Comparison of ENCODE assay signal across 18 mouse cellular contexts in genomic region chr7:96596402-96597195, GRCm38 (mm10).
DNase-seq lines count a peak whose midpoint lies in the region; ATAC-seq and TF ChIP-seq lines count a peak whose summit lies in the region.
"Had no signal": no experiment of that assay in that cellular context is flagged by ENCODE, and none has a peak within 500 bp of the region (broad histone marks: within the 10 kb centered on the region; RNA-seq: fewer than 3 reads in every experiment).

No protein-coding gene starts in this region.

- ATAC-seq in heart, embryonic 11.5 days (replicated peaks; ENCODE audit: insufficient number of reproducible peaks, low FRiP score, low TSS enrichment): no peak
- 0 out of 2 replicates have a peak, but pooled peaks have one; percentile 44 for ATAC-seq in embryonic facial prominence, embryonic 14.5 days (ENCODE audit: low read depth)
- ATAC-seq in forebrain, postnatal 0 days: peak; percentile 77
- ATAC-seq in kidney, embryonic 14.5 days (ENCODE audit: low FRiP score, low TSS enrichment): no peak
- no peak for ATAC-seq in intestine, embryonic 16.5 days
- ATAC-seq: CD4-positive, CD25-positive, alpha-beta regulatory T cell, adult 4 months had no signal

- DNase-seq in heart, adult 11 months: peak; percentile 79
- peak; percentile 94 for DNase-seq in brain, embryonic 14.5 days (ENCODE audit: low read depth)
- DNase-seq in embryonic facial prominence, embryonic 14.5 days (ENCODE audit: low spot score): peak; percentile 34
- no peak for DNase-seq in forebrain, postnatal 0 days
- DNase-seq in cerebellum, postnatal 36 days: no peak
- DNase-seq: cerebellum, postnatal 25 days; gastrocnemius, postnatal 14 days; heart, postnatal 10 days; kidney, adult 8-10 months; kidney, postnatal 4 days; lung, adult 18-20 months had no signal

- H3K9me3 ChIP-seq in heart, embryonic 11.5 days (replicated peaks; ENCODE audit: control insufficient read depth, low read length): no peaks in the 10 kb centered on the region
- no peaks in the 10 kb centered on the region for H3K9me3 ChIP-seq in embryonic facial prominence, embryonic 14.5 days (ENCODE audit: control insufficient read depth, low read length)
- no peaks in the 10 kb centered on the region for H3K9me3 ChIP-seq in forebrain, postnatal 0 days (ENCODE audit: low read length)
- no peaks in the 10 kb centered on the region for H3K9me3 ChIP-seq in kidney, embryonic 14.5 days (ENCODE audit: control insufficient read depth, low read length)
- H3K9me3 ChIP-seq in intestine, embryonic 16.5 days (ENCODE audit: control insufficient read depth, low read length): no peaks in the 10 kb centered on the region
- H3K9me3 ChIP-seq: hindbrain, embryonic 15.5 days; stomach, embryonic 15.5 days had no signal

- WGBS in heart, embryonic 11.5 days (ENCODE audit: insufficient replicate concordance): 52% methylated on average over 9 of the region's 9 CpGs
- 37% methylated on average over 9 of the region's 9 CpGs for WGBS in embryonic facial prominence, embryonic 14.5 days
- WGBS in forebrain, postnatal 0 days: 20% methylated on average over 9 of the region's 9 CpGs
- 70% methylated on average over 9 of the region's 9 CpGs for WGBS in kidney, embryonic 14.5 days
- 42% methylated on average over 9 of the region's 9 CpGs for WGBS in intestine, embryonic 16.5 days

- no peak for TF ChIP-seq POLR2A in brain, embryonic 14.5 days (IDR thresholded peaks at IDR 0.05; ENCODE audit: borderline replicate concordance, extremely low read depth, insufficient read depth, insufficient read length, poor library complexity, severe bottlenecking)

- no peak overlapping the region for H3K27ac ChIP-seq in heart, embryonic 11.5 days (ENCODE audit: low read depth, low read length)
- H3K27ac ChIP-seq in embryonic facial prominence, embryonic 14.5 days (replicated peaks; ENCODE audit: low read depth, low read length): no peak overlapping the region
- H3K27ac ChIP-seq in forebrain, postnatal 0 days (ENCODE audit: low read depth, low read length): no peak overlapping the region
- no peak overlapping the region for H3K27ac ChIP-seq in kidney, embryonic 14.5 days (ENCODE audit: low read depth, low read length)
- no peak overlapping the region for H3K27ac ChIP-seq in intestine, embryonic 16.5 days (ENCODE audit: low read length)
- H3K27ac ChIP-seq: hindbrain, embryonic 15.5 days; stomach, embryonic 15.5 days had no signal

- no peak overlapping the region for H3K4me2 ChIP-seq in heart, embryonic 11.5 days
- no peak overlapping the region for H3K4me2 ChIP-seq in embryonic facial prominence, embryonic 14.5 days (ENCODE audit: low read depth, low read length)
- no peak overlapping the region for H3K4me2 ChIP-seq in forebrain, postnatal 0 days (ENCODE audit: low read depth)
- H3K4me2 ChIP-seq in kidney, embryonic 14.5 days (replicated peaks; ENCODE audit: low read depth, low read length): no peak overlapping the region
- no peak overlapping the region for H3K4me2 ChIP-seq in intestine, embryonic 16.5 days (ENCODE audit: low read depth, low read length)
- H3K4me2 ChIP-seq: hindbrain, embryonic 15.5 days; stomach, embryonic 15.5 days had no signal

- H3K9ac ChIP-seq in heart, embryonic 11.5 days (ENCODE audit: low read depth, low read length): no peak overlapping the region
- H3K9ac ChIP-seq in embryonic facial prominence, embryonic 14.5 days (ENCODE audit: low read depth, low read length): no peak overlapping the region
- no peak overlapping the region for H3K9ac ChIP-seq in forebrain, postnatal 0 days
- H3K9ac ChIP-seq in kidney, embryonic 14.5 days (ENCODE audit: low read depth, low read length): no peak overlapping the region
- H3K9ac ChIP-seq in intestine, embryonic 16.5 days (ENCODE audit: low read depth, low read length): no peak overlapping the region
- H3K9ac ChIP-seq: hindbrain, embryonic 15.5 days; stomach, embryonic 15.5 days had no signal

- no peak for TF ChIP-seq CTCF in brain, embryonic 14.5 days (IDR thresholded peaks at IDR 0.05; ENCODE audit: borderline replicate concordance, extremely low read depth, insufficient read depth, insufficient read length)
- no peak for TF ChIP-seq CTCF in forebrain, postnatal 0 days (IDR thresholded peaks at IDR 0.05; ENCODE audit: low read depth)

- no peak overlapping the region for H3K4me3 ChIP-seq in heart, embryonic 11.5 days (ENCODE audit: low read depth, low read length)
- no peak overlapping the region for H3K4me3 ChIP-seq in embryonic facial prominence, embryonic 14.5 days (ENCODE audit: low read depth, low read length)
- no peak overlapping the region for H3K4me3 ChIP-seq in forebrain, postnatal 0 days (ENCODE audit: low read depth, low read length)
- H3K4me3 ChIP-seq in kidney, embryonic 14.5 days (ENCODE audit: low read length): no peak overlapping the region
- no peak overlapping the region for H3K4me3 ChIP-seq in intestine, embryonic 16.5 days (ENCODE audit: low read length)
- H3K4me3 ChIP-seq: hindbrain, embryonic 15.5 days; stomach, embryonic 15.5 days had no signal

- no peaks in the 10 kb centered on the region for H3K36me3 ChIP-seq in heart, embryonic 11.5 days (ENCODE audit: control insufficient read depth, insufficient read depth, low read length)
- H3K36me3 ChIP-seq in embryonic facial prominence, embryonic 14.5 days (ENCODE audit: control insufficient read depth, insufficient read depth, low read length): no peaks in the 10 kb centered on the region
- H3K36me3 ChIP-seq in forebrain, postnatal 0 days (ENCODE audit: insufficient read depth): peaks cover 3% of the 10 kb centered on the region; the same call in 1 of the 2 replicates
- H3K36me3 ChIP-seq in kidney, embryonic 14.5 days (ENCODE audit: control insufficient read depth, insufficient read depth, low read length): no peaks in the 10 kb centered on the region
- H3K36me3 ChIP-seq in intestine, embryonic 16.5 days (ENCODE audit: control insufficient read depth, insufficient read depth, low read length): no peaks in the 10 kb centered on the region
- H3K36me3 ChIP-seq: G1E; hindbrain, embryonic 15.5 days; stomach, embryonic 15.5 days had no signal

- H3K4me1 ChIP-seq in heart, embryonic 11.5 days (ENCODE audit: control insufficient read depth, insufficient read depth, low read length): no peaks in the 10 kb centered on the region; the same call in 1 of the 2 replicates
- no peaks in the 10 kb centered on the region for H3K4me1 ChIP-seq in embryonic facial prominence, embryonic 14.5 days (ENCODE audit: control insufficient read depth, insufficient read depth, low read length)
- no peaks in the 10 kb centered on the region for H3K4me1 ChIP-seq in forebrain, postnatal 0 days (ENCODE audit: insufficient read depth)
- H3K4me1 ChIP-seq in kidney, embryonic 14.5 days (ENCODE audit: control insufficient read depth, insufficient read depth, low read length): no peaks in the 10 kb centered on the region
- H3K4me1 ChIP-seq in intestine, embryonic 16.5 days (ENCODE audit: control insufficient read depth, insufficient read depth, low read length): no peaks in the 10 kb centered on the region
- H3K4me1 ChIP-seq: hindbrain, embryonic 15.5 days; stomach, embryonic 15.5 days had no signal

- H3K27me3 ChIP-seq in heart, embryonic 11.5 days (ENCODE audit: control insufficient read depth, insufficient read depth, low read length): no peaks in the 10 kb centered on the region
- no peaks in the 10 kb centered on the region for H3K27me3 ChIP-seq in embryonic facial prominence, embryonic 14.5 days (replicated peaks; ENCODE audit: control insufficient read depth, insufficient read depth, low read length)
- H3K27me3 ChIP-seq in forebrain, postnatal 0 days (ENCODE audit: insufficient read depth, low read length): no peaks in the 10 kb centered on the region
- no peaks in the 10 kb centered on the region for H3K27me3 ChIP-seq in kidney, embryonic 14.5 days (ENCODE audit: control insufficient read depth, insufficient read depth, low read length)
- no peaks in the 10 kb centered on the region for H3K27me3 ChIP-seq in intestine, embryonic 16.5 days (replicated peaks; ENCODE audit: control insufficient read depth, insufficient read depth, low read length)
- H3K27me3 ChIP-seq: hindbrain, embryonic 15.5 days; stomach, embryonic 15.5 days had no signal

Comparison
In these comparisons a context has a peak if more than half of its experiments do, and no peak if none do; other contexts are left out.
1. DNase-seq: peak in heart, adult 11 months (single experiment), brain, embryonic 14.5 days (single experiment) and embryonic facial prominence, embryonic 14.5 days (single experiment); none in forebrain, postnatal 0 days (single experiment) and cerebellum, postnatal 36 days (0 of 2).
2. ATAC-seq: peak in embryonic facial prominence, embryonic 14.5 days (single experiment) and forebrain, postnatal 0 days (single experiment); none in heart, embryonic 11.5 days (single experiment), kidney, embryonic 14.5 days (single experiment) and intestine, embryonic 16.5 days (single experiment).